Mouse (Mus musculus) retina, postnatal 1 day (tissue): ENCODE measurements around the gene Tmem38b.
A peak's percentile ranks its signal among the peaks of the same experiment; 100 is the strongest.

Experiments used
- DNase-seq: peaks from one replicate; pipeline ENCODE4 v3.0.0-alpha.2; 2012

Gene Tmem38b

DNA sequence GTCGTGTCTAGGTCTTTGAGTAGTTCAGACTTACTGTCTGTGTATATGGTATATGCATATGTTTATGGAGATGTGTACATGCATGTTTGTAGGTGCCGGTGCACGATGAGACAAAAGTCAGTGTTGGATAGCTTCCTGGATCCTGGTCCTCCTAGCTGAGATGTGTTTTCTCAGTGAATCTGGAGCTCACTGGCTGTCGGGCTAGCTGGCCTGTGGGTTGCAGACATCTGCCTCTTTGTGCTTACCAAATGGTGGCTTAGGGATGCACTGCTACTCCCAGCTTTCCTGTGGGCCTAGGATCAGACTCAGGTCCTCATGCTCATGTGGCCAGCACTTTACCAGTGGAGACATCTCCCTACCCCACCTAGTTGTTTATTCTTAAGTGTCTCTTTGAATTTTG is 4.2 kb downstream of the Tmem38b start:
- no peak for DNase-seq

DNA sequence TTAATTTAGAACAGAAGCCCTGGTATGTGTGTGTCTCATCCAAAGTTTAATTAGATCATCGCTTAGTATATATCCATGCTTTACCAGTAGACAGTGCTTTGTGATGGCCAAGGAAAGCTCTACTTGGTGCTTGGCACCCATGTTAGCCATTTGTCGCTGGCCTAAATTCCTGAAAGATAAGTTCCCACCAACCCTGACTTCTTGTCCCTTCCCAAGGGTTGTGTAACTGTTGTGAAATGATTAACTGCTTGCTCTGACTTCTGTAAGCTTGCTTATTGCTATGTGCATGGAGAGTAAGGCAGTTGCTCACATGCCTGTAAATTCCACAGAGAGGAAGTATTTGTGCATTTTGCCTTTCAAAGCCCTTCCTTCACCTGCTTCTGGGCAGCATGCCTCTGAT is 4.7 kb downstream of the Tmem38b start:
- DNase-seq, result no peak

DNA sequence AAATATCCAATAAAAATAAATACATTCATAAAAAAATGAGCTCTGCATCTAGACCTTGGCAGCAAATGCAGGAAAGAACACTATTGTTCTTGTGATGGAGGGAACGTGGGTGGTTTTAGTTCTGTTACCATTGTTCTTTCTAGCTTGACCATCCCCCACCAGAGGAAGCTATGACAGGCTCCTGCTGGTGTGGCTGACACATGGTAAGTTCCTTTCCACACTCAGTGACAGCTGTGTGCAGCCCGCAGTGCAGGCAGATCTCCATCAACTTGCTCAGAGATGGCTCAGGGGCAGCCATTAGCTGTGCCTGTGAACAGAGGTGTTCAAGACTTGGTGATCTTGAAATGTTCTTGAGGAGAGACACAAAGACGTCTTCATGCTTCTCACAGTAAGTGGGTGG is 6.5 kb downstream of the Tmem38b start:
- no peak for DNase-seq

DNA sequence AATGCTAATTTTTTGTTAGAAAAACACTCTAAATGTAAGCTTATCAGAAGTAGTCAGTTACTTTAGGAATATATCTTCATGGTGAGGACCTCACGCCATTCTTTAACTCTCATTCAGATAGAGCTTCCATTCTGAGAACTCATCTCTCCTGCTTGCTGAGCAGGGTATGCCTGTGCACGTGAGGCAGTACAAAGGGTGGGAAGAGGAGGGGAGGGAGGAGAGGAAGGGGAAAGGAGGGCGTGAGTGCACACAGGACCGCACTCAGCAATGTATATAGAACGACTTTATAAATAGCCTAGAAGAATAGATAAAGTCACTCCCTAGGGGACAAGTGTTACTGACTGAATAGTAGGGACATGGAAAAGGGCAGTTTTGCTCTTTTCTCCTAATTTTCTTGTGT is 11.1 kb downstream of the Tmem38b start:
- DNase-seq, result no peak

DNA sequence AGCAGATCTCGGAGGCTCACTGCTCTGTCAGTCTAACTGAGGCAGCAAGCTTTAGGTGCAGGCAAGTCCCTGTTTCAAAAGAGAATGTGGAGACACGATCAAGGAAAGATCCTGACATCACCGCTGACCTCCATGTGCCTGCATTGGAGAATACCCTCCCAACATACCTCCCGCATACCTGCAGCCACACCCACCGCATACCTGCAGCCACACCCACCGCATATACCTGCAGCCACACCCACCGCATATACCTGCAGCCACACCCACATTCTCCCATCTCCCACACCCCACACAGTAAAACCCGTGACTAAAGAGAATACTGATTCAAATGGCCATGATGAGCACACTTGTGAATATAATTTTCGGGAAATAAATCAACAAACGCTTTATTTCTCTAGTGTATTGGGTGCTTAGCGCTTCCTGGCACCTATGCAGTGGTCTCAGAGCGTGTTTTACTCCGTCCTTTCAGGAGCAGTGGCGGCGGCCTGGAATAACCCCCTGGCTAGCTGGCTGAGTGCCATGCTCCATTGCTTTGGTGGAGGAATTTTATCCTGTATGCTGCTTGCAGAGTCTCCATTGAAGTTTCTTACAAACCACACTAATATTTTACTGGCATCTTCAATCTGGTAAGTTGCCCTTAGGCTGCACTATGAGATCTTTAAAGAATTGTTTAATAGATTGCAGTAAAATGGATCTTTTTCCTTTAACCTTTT is 14.5 kb downstream of the Tmem38b start:
- no peak for DNase-seq

DNA sequence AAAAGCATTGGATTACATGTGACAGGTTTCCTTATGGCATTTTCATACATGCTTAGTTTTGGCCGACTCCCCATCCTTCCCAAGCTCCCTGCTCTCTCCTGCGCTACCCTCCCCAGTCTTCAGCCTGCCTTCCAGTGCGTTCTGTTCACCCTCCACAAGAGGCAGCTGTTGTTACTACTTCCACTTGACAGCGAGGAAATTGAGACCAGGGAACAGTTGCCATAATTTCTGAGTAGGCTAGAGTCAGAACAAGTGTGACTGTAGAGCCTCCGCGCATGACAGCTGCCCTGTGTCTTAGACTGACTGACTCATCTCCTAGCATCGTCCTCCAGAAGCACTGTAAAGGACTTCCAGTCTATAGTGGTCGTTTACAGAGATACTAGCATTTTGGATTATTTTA is 17.7 kb downstream of the Tmem38b start:
- no peak for DNase-seq

DNA sequence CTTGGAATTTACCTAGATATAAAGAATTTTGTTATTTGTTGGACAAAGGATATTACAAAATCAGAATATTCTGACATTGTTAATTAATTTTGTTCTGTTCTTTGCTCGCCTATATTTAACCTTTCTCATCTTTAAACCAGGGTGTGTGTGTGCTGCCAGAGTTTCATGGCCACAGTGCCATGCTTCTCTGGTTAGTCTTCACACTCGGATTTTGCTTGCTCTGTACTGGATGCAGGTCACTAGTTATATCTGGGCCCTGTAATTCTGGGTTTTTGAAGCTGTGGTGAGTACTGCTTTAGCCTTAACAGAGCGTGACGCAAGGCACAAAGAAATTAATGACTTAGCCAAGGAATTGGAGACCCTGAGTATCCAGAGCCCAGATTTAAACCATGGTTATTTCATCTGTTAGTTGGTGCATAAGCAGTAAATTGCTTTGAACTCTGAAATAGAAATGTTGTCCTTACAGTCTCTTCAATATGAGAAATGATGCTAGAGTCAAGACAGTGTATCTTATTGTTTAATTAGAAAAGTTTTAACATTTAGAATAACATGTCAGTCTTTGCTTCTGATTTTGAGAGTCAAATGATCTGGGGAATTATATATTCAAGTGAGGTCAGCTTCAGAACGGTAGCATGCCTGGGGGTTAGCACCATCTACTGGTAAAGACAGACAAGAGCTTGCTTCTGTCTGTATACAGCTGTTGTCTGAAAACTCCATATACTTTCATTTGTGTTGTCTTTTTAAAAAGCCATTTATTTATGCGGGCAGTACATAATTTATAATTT is 19.2 kb downstream of the Tmem38b start:
- peak; percentile 59 for DNase-seq

DNA sequence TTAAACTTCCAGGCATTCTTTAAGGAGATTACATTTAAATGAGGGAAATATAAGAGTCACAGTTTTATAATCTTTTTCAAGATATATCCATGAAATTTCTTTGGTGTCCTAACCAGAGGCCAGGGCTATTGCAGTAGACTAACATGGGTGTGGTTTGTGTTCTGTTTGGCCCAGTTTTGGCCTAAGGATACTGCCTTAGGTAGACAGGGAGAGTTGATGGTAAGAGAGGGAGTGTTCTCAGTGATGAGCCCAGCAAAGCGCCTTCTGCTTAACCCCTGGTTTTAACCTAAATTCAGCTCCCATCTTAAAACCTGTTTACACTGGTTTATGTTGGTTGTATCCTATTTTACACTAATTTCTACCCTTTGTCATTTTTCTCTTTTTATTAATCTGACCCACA is 19.8 kb downstream of the Tmem38b start:
- DNase-seq, result no peak

DNA sequence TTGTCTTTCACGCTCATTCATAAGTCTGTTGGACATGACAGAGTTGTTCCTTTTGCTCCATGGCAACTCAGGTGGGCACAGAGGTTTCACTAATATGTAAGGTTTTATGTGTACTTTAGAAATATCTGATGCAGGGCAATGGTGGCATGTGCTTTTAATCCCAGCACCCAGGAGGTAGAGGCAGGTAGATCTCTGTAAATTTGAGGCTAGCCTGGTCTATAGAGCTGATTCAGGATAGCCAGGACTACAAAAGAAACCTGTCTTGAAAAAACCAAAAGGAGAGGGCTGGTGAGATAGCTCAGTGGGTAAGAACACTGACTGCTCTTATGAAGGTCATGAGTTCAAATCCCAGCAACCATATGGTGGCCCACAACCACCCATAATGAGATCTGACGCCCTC is 20.5 kb downstream of the Tmem38b start:
- no peak for DNase-seq

DNA sequence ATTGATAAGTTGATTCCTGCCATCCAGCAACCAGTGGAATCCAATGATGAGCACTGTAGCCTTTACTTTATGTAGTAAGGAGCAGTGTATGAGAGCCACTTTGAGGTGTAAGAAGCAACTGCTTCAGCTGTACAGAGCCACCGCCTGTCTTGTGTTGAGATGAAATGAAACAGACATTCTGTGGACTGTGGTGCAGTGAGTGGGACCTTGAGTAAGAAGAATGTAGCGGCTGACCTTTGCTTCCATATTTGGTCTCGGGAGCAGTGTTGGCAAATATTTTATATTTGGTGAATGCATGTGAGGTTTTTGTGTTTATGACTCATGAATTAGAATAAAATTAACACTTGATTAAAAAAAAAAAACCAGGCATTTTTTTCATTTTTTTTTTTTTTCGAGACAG is 21.7 kb downstream of the Tmem38b start:
- DNase-seq, result no peak

DNA sequence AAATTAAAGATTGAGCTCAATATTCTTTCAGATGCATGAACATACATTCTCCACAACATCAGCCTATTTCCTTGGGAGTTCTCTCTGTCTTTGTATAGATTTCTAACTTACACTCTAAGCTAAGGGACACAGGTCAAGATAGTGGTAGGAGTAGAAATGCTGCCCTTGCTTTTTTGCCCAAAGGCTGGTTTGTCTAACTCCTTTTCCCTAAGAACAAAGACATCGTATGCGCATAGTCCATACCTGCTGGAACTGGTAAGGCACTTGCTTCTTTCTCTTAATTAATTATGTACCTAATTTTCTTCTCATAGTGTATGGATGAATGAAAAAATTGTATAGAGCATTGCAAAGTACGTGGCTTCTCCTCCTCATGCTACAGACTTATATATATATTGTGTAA is 22.5 kb downstream of the Tmem38b start:
- DNase-seq, result no peak

DNA sequence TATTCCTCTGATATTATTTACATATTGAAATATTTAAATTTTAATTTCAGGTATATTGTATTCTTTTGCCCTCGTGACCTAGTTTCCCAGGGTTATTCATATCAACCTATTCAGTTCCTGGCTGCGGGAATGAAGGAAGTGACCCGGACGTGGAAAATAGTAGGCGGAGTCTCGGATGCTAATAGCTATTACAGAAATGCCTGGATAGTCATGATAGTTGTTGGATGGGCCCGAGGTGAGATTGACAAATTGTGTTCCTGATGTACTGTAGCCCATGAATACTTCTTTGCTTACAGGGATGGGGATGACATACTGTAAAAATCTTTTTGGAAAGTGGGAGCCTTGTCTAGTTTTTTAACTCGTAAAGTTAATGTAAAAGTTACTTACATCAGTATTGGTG is 23.0 kb downstream of the Tmem38b start:
- no peak for DNase-seq

DNA sequence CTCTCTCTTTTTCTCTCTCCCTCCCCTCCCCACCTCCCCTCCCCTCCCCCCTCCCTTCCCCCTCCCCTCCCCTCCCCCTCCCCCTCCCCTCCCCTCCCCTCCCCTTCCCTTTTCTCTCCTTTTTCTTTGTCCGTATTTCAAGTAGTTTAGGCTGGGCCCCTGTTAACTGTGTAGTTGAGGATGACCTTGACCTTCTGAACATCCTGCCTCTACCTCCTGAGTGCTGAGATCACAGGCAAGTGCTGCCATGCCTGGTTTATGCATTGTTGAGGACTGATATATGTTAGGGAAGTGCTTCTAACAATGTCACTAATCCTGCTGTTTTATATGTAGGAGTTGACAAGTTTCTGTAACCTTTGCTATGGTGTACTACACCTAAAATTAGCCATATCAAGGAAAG is 24.0 kb downstream of the Tmem38b start:
- no peak for DNase-seq

DNA sequence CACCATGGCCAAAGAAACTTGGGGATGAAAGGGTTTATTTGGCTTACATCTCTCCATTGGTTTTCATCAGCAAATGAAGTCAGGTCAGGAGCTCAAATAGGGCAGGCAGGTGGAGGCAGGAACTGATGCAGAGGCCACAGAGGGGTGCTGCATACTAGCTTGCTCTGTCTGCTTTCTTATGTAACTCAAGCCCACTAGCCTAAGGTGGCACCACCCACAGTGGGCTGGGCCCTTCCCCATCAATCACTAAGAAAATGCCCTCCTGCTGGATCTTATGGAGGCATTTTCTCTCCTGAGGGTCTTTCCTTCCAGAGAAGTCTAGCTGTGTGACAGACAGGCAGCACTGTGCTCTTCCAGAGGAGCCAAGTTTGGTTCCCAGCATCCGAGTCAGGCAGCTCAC is 27.5 kb downstream of the Tmem38b start:
- DNase-seq, result no peak

DNA sequence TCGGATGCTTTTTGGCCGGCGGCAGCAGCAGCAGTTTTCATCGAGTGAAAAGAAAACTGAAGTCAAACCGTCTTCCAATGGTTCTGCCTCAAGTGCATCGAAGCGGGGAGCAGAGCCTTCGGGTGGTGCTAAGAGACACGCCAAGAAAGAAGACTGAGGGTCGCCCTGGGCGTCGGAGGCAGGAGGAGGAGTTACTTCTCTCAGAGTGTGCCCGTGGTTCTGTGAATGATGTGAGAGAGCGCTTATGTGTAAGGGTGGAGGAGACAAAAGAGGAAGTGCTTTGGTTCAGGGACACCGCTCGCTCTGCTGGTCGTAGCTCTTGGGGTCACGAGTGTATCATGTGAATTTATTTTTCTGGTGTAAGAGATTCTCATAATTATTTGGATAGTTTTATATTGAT is 34.1 kb downstream of the Tmem38b start:
- peak; percentile 13 for DNase-seq

DNA sequence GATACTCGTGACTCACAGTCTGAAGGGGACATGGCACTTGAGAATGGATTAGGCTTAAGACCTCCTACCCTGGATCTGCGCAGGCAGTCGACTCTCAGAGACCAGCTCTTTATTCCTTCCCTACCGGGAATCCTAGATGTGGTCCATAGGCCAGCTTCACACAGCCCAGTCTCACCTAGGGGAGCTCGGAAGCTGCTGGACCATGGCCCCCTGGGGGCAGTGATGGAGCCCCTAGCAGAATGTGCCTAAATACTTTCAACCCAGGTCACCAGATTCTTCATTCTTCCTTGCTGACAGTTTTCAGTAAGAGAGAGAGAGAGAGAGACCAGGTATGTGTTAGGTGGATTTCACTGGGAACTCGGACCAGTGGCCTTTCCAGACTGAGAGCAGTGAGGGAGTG is 36.3 kb downstream of the Tmem38b start:
- DNase-seq, result no peak

DNA sequence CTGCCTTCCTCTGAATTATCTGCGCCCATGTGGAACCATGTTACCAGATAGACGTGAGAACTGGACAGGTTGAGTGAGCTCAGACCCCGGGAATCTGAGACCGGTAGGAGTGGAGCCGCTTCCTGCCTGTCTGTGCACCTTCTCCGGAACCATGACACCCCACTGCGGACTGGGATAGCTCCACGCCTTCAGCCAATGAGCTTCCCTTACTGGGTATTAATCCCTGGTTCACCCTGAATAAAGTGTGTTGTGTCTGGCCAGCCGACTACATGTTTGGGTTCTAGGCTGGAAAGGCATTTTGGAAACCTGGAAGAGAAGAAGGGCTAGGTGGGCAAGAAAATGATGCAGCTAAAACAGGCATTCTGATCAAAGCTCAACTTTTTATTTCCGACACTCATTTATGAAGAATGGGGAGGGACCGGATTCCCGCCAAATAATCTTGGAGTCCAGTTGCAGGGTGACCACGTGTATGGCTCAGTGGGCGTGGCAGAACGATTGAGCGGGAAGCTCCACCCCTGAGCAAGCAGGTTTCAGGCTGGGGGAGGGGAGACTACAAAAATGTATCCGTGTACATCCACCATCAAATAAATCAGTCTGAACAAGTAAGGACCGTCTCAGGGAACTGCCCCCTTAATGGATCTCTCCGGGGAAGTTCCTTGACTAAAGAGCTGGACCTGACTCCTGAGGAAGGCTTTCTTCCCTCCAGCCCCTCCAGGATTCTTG is 38.4 kb downstream of the Tmem38b start:
- DNase-seq, result no peak

DNA sequence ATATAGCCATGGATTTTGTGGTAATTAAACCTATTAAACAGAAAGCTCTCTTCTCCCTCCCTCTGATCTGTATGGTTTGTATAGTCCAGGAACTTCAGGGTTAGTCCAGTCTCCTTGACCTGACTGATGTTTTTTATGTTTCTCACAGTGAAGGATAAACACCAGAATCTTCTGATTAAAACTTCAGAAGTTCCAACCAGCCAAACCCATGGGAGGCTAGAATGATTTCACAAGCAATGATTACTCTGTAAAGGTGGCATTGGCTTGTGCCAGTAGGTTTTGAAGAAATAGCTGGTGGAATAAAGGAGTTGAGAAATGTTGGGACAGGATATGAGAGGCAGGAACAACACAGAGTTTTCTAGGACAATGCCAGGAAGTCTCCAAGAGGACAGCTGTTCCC is 40.6 kb downstream of the Tmem38b start:
- no peak for DNase-seq

DNA sequence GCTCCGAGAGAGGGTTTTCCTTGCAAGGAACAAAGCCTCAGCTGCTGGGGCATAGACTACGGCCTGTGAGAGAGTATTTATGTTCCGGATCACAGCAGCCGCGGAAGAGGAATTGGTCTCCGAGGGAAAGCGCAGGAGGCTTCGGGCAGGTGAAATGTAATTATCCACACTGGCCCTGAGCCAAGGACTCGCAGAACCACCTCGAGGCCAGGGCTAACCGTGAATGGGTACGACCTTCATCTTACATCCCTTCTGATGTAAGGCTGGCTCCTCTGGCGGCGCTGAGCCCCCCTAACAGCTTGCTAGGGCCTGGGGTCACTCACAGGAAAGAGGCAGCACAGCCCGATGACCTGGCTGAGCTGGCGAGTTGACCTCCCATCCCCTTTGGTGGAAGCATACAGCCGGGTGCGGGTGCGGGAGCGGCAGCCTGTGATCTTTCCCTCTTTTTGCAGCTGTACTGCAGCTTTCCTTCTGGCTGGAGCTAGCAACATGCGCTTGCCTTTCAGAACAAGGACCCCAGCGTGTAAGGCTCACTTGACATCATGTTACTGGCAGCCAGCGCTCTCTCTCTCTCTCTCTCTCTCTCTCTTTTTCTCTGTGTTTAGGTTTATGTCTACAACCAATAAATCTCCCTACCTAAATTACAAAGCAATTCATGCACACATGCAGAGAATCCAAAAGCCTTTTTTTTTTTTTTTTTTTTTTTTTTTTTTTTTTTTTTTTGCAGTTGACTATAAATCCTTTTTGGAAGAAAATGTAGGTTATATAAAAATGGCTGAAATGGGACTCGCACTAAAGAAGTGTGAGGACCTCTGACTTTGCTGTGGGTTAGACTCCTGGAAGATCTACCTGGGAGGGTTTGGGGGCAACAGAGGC is 52.9 kb downstream of the Tmem38b start:
- DNase-seq, result peak; percentile 29

DNA sequence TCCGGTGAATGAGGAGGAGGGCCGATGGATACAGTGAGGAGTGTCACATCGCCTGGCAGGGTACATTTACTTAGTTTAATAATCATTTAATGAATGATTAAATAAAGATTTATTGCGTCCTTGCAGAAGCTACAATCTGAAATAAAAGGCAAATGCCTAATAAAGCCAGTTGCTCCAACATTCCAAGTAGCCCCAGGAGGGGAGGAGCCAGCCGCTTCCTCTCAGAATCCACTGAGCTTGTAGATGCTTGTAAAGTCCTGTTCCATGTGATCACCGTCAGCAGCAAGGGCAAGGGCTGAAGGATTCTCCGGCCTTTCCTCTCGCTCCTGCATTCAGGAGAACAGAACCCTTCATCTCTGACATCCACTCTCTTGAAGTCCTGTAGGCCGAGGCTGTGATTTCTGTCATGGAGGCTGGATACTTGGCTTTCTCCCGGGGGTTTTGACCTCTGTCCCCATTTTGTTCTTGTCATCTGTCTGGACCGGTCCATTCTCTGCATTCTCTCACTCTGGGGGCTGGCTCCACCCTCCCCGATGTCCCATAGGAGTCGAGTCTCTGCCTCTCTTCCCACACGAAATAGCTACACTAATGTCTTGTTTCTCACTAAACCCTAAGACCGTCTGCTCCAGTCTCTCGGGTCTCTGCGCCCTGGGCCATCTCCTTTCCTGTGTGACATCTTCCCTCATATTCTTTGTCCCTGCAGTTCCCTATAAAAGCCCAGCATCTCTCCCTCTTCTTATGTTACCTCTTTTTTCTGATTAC is 57.3 kb downstream of the Tmem38b start:
- DNase-seq, result no peak

DNA sequence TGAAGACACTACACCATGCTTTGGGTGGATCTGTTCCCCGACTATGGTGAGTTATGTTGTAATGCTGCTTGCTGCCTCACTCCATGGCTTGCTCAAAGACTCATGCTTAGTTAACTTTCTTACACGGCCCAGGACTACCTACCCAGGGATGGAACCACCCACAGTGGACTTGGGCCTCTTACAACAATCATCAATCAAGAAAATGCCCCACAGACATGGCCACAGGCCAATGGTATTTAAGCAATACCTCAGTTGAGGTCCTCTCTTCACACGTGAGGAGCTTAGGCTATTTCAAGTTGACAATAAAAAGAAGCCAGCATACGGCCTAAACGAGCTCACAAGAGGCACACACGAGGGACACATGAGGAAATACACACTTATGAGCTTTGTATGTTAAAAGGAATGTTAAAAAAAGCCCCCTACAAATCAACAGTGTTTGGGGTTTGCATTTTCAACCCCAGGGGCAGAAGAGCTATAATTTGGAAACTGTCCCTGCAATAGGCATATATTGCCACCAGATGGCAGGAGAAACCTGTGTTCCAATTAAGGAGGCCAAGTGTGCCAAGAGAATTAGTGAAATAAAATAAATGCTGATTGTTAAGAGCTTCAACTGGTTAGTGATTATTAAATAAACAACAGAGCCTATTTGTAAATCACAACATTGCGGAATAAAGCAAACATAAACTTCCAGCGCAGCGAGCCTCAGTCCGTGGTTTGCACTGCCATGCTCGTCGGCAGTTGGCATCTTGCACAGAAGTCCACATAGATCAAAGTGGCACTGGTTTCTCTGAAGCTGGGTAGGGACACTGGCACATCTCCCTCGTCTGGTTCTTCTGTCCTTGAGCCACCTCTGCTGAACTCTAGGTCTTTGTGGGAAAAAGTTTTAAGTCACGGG is 58.8 kb downstream of the Tmem38b start:
- DNase-seq, result peak; percentile 61
